Mouse (Mus musculus) cortical plate, adult 2 months (tissue): ENCODE data around the gene Zzef1. TPM values are rescaled to one million over a fixed set of nuclear protein-coding genes. Genes with fewer than 3 reads are reported as not detected.

Source experiments
- H3K27ac ChIP-seq: fragments of 200-500 bp; 2 replicates; pipeline ENCODE4 v1.5.1; 2012; ENCODE audit warnings: low read length, control low read depth, inconsistent platforms; ENCODE audit not compliant: insufficient read depth
- H3K4me1 ChIP-seq: fragments of 200-500 bp; 2 replicates; pipeline ENCODE4 v1.6.1; 2011; ENCODE audit warnings: low read length; ENCODE audit not compliant: control insufficient read depth, insufficient read depth
- H3K4me3 ChIP-seq: fragments of 200-500 bp; 2 replicates; pipeline ENCODE4 v1.5.1; 2011; ENCODE audit warnings: mild to moderate bottlenecking, low read length, control low read depth; ENCODE audit not compliant: insufficient read depth
- CTCF ChIP-seq: fragments of 200-500 bp; IDR thresholded peaks from 2 replicates; pipeline ENCODE4 v1.5.1; 2011; ENCODE audit warnings: mild to moderate bottlenecking, control low read depth, low read length; ENCODE audit not compliant: insufficient read depth; ENCODE audit errors: extremely low read depth
- POLR2A ChIP-seq: fragments of 200-500 bp; IDR thresholded peaks from 2 replicates; pipeline ENCODE4 v1.6.1; 2011; ENCODE audit warnings: mild to moderate bottlenecking, low read length, control low read depth; ENCODE audit not compliant: insufficient read depth; ENCODE audit errors: extremely low read depth
- polyA plus RNA-seq: library from polyadenylated mRNA; depleted of rRNA; stranded (reverse); fragments of >200 nt; gene quantifications from 2 replicates; pipeline ENCODE4 v1.2.3, GENCODE M21; 2012

Gene Zzef1
- polyA plus RNA-seq, 1 experiment = 28.1 TPM

DNA sequence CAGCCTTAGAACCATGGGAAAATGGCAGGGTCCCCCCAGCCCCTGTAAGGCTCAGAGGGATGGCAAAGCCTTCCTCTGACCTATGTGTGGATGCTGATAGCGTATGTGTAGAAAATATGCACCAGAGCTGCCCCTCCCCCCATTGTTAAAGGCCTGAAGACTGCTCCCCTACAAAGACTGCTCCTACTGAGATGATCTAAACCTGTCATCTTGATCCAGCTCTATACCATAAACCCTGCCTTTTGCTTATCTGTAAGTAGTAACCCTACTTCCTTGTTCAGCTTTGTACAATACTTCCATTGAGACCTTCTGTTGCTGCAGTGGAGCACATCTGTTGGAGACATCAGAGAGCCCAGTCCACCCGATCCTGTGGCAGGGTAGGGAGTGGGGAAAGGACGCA lies 9.2 kb downstream of the Zzef1 start:
- H3K4me3 ChIP-seq = no peak overlapping the region
- peaks cover 5% of the 10 kb centered on the region for H3K4me1 ChIP-seq
- no peak for TF ChIP-seq POLR2A
- TF ChIP-seq CTCF = no peak
- H3K27ac ChIP-seq = no peak overlapping the region

GRCm38 (mm10) chr11:72806556-72806955 lies 10.5 kb downstream of the Zzef1 start:
- Histone ChIP-seq H3K4me1 (peaks cover 5% of the 10 kb centered on the region), H3K27ac (no peak overlapping the region), H3K4me3 (no peak overlapping the region)
- no peak for TF ChIP-seq POLR2A
- no peak for TF ChIP-seq CTCF

DNA sequence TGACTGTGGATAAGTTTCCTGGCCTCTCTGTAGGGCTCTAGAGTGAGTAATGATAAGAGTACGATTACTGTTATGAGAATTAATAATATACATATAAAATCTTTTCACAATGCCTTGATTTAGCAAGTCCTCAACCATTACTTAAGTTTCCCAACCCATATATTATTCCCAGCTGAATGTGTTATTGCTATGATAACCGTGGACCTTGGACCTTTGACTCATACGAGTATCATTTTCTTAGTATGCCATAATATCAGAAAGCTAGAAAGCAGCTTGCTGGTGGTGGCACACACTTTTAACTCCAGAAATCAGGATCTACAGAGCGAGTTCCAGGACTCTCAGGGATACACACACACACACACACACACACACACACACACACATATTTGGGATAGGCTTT lies 12.0 kb downstream of the Zzef1 start:
- peaks cover 3% of the 10 kb centered on the region for H3K4me1 ChIP-seq
- no peak overlapping the region for H3K27ac ChIP-seq
- H3K4me3 ChIP-seq = no peak overlapping the region
- TF ChIP-seq POLR2A (no peak), CTCF (no peak)

GRCm38 (mm10) chr11:72813687-72814086 lies 17.7 kb downstream of the Zzef1 start:
- Histone ChIP-seq H3K4me1 (peaks cover 2% of the 10 kb centered on the region; the same call in 1 of the 2 replicates), H3K27ac (no peak overlapping the region), H3K4me3 (no peak overlapping the region)
- no peak for TF ChIP-seq POLR2A
- TF ChIP-seq CTCF = no peak

- no peak overlapping the region for H3K4me3 ChIP-seq
- TF ChIP-seq CTCF (no peak), POLR2A (no peak)
- no peak overlapping the region for H3K27ac ChIP-seq
- peaks cover 2% of the 10 kb centered on the region; the same call in 1 of the 2 replicates for H3K4me1 ChIP-seq
These were observed 18.2 kb downstream of the Zzef1 start for GRCm38 (mm10) chr11:72814188-72814587.

DNA sequence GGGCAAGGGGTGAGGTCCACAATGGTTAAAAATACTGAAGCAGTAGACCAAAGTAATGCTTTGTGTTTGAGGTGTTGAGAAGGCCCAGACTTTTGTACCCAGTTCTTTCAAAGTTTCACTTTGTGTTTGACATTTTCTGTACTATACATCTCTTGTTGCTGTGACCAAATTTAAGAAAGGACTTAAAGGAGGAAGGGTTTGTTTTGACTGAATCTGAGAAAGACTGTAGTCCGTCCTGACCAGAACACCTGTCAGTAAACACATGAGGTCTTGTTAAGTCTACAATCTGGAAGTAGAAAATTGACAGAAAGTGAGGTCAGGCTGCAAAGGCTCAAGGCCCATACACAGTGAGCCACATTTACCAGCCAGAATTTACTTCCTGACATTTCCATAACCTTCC lies 20.8 kb downstream of the Zzef1 start:
- Histone ChIP-seq H3K4me3 (no peak overlapping the region), H3K4me1 (peaks cover 2% of the 10 kb centered on the region; the same call in 1 of the 2 replicates), H3K27ac (no peak overlapping the region)
- TF ChIP-seq CTCF (no peak), POLR2A (no peak)

DNA sequence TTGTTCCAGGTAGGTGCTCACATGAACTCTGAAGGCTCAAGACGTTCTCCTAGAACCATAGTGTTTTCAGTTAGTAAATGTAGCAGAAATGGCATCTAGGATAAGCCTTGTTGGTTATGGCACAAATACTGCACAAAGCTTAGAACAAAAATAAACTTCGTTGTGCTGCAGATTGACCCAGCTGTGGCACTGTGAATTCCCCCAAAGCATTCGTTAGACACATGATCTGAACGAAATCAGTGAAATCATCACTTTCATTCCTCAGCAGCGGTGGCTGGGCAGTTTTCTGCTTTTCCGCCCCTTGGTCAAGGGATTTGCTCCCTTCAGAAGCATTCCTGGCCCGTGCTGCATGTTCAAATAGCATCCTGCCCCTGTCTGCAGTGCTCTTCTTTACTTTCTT lies 22.0 kb downstream of the Zzef1 start:
- peaks cover 2% of the 10 kb centered on the region; the same call in 1 of the 2 replicates for H3K4me1 ChIP-seq
- H3K4me3 ChIP-seq = no peak overlapping the region
- TF ChIP-seq CTCF = no peak
- TF ChIP-seq POLR2A = no peak
- no peak overlapping the region for H3K27ac ChIP-seq

- no peak overlapping the region for H3K4me3 ChIP-seq
- no peak overlapping the region for H3K27ac ChIP-seq
- TF ChIP-seq CTCF (no peak), POLR2A (no peak)
- no peaks in the 10 kb centered on the region for H3K4me1 ChIP-seq
These were observed 25.0 kb downstream of the Zzef1 start for GRCm38 (mm10) chr11:72821041-72821440.

DNA sequence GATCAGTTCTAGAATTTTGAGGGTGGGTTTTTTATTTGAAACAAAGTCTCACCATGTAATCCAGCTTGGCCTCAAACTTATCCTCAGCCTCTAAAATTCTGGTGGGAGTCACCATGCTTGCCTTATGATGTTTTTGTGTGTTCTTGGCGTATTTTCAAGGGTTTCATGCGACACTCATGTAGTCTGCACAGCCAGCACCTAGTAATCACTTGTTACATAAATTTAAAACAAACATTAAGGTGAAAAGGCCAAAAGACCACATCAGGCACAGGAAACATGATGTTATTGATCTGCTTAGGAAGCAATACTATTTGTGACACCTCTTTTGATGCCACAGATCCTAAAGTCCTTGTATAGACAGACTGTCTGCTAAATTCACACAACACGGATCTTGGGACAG lies 33.8 kb downstream of the Zzef1 start:
- H3K4me3 ChIP-seq = no peak overlapping the region
- H3K27ac ChIP-seq = no peak overlapping the region
- H3K4me1 ChIP-seq = no peaks in the 10 kb centered on the region; the same call in 1 of the 2 replicates
- TF ChIP-seq POLR2A = no peak
- TF ChIP-seq CTCF = no peak

- no peak overlapping the region for H3K27ac ChIP-seq
- H3K4me1 ChIP-seq = no peaks in the 10 kb centered on the region; the same call in 1 of the 2 replicates
- TF ChIP-seq POLR2A (no peak), CTCF (no peak)
- no peak overlapping the region for H3K4me3 ChIP-seq
These were observed 46.7 kb downstream of the Zzef1 start for GRCm38 (mm10) chr11:72842731-72843130.
